Mouse (Mus musculus) heart, postnatal 10 days (tissue): Measurements from ENCODE around the gene Peli2. TPM values are rescaled to one million over a fixed set of nuclear protein-coding genes. Genes with fewer than 3 reads are reported as not detected.

Experiments
- DNase-seq, 2 experiments: peaks; one replicate each; pipeline ENCODE4 v3.0.0; 2021
- intact Hi-C: fragments of 180-260 bp; cut with DNase I; formaldehyde crosslinking; loops from one replicate; pipeline ENCODE4 v1.15.1; 2025
- total RNA-seq, 2 experiments: library from RNA; stranded (reverse); gene quantifications; 2 replicates each; pipeline ENCODE4 v1.2.3; 2021

Peli2 gene
- total RNA-seq, 2 experiments from 2014 or later: 12.6 to 17.4 TPM

- intact Hi-C loops: no loop called here
- no peak for DNase-seq
Observed at GRCm38 (mm10) chr14:48147688-48148087, 27.1 kb downstream of the Peli2 start.

DNA sequence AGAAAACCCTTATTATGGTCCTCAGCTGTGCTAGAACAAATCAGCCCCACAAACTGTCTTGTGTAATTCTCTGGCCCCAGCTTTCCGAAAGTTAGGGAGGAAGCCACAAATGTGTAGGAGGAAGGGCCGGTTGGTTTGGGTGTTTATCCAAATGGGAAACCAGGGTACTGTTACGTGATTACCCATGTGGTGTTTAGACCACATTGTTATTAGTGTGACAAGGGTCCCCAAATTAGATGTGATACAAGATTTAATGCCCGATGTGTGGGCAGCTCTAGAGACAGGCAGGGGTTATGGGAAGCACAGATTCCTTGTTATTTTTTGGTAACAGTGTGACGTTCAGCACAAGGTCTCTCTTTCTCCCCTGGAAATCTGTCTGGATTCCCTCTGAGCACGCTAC is 28.0 kb downstream of the Peli2 start:
- intact Hi-C loops: no loop called here
- DNase-seq: no peak

DNA sequence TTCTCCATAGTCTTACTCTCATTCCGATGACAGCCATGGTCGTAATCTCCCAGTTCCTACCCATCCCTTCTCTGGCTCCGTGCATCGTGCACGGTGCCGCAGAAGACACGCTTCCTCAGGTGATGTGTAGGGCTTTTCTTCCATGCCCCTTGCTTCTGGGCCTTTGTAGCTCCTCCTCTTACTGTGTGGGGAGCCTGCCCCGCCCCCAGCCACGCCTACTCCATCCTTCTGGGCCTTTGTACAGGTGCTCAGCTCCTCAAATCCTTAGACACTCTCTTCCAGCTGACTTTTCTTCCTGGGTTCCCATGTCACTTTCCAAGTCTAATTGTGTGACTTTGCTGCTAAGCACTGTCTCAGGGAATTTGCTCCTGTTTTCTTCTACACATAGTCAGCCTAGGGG is 28.7 kb downstream of the Peli2 start:
- intact Hi-C loops: no loop called here

DNA sequence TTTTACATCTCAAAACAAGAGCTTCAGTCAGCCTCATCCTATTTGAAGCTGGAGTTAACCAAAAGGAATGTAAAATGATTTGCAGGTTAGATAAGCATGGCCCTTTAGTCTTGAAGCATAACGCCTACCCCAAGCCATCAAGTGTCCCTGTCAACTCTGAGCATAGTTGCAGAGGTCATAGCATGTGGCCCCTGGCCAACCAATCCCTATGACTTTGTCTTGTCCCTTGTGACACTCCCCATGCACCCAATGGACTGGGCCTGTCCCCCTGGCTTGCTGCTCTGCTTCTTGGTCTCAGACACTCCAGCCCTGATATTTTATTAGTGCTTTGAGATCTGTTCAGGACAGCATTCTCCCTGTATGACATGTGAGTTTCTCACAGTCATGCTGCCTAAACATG is 30.3 kb downstream of the Peli2 start:
- intact Hi-C loops: no loop called here
- no peak for DNase-seq

More for the DNA sequence above, 28.7 kb downstream of the Peli2 start:
- DNase-seq: no peak

GRCm38 (mm10) chr14:48151554-48151953 is 30.9 kb downstream of the Peli2 start:
- DNase-seq: no peak
- intact Hi-C loops: no loop called here

DNA sequence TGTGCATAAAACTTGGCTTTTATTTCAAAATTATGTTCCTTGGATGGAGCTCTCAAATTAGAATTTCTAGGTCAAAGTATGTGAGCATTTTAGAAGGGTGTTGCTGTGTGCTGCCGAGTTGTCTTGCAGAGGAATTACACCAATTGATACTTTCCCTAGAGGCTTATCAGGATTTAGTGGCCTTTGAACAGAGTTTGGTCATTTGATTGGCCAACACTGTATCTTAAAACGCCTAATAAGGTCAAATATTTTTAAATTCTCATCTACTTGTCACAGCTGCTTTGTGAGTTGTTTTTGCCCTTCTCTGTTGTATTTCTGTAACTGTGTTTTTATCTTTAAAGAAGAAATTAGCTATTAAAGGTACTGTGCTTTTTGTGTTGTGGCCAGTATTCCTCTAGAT is 32.4 kb downstream of the Peli2 start:
- no peak for DNase-seq
- intact Hi-C loops: no loop called here

GRCm38 (mm10) chr14:48153865-48154511 is 33.4 kb downstream of the Peli2 start:
- DNase-seq: no peak
- intact Hi-C loops: no loop called here

GRCm38 (mm10) chr14:48154641-48155040 is 34.0 kb downstream of the Peli2 start:
- intact Hi-C loops: no loop called here
- DNase-seq: no peak

DNA sequence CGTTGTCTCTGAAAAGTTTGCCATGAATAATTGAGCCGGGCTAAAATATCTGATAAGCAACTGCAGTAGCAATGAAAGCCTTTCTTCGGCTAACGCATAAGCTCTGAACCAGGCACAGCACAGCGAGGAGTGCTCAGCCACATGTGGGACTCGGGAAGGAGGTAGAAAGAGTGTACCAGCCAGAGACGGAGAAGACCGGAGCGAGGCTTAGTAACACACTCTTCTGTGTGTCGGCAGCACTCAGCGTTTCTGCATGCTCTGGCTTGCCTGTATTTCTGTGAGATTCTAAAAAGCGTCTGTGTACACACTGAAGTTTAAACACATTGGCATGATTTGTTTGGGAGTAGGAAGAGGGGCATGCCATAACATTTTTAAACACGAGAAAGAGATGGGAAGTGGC is 34.5 kb downstream of the Peli2 start:
- no peak for DNase-seq

GRCm38 (mm10) chr14:48157085-48157484 is 36.5 kb downstream of the Peli2 start:
- no peak for DNase-seq
- intact Hi-C loops: no loop called here

More for the DNA sequence above, 34.5 kb downstream of the Peli2 start:
- intact Hi-C loops: no loop called here

DNA sequence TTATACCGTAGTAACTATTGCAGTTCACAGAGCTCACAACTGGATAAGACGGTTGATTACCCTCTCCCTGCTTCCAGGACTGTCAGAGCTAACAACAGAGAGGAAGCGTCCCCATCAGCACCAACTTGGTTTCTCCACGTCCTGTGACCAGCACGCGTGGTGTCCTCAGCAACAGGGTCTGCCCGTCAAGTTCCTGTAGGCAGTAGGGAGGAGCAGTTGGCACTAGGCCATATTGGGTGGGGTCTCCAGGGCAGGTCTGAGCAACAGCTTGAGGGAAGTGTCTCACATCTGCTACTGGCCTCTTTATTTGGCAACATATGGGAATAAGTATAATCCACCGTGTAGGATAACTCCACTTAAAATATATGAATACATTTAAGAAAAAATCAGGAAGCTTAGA is 37.2 kb downstream of the Peli2 start:
- intact Hi-C loops: no loop called here
- DNase-seq: no peak

DNA sequence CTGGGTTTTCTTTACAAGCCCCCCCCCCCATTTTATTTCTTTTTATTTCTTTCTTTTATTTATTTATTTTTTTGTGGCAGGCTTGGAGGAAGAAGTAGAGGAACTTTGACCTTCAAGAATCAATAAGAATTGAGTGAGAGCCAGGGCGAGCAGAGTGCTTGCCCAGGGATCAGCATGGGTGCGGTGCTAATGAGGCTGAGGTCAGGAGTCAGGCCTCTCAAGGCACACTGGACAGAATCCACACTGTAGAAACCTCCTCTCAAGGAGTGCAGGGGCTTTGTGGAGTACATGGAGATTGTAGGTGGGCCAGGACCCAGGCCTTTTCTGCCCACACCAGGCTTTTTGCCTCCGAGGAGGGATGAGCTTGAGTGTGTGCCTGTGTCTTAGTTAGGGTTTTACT is 38.8 kb downstream of the Peli2 start:
- no peak for DNase-seq
- intact Hi-C loops: no loop called here

DNA sequence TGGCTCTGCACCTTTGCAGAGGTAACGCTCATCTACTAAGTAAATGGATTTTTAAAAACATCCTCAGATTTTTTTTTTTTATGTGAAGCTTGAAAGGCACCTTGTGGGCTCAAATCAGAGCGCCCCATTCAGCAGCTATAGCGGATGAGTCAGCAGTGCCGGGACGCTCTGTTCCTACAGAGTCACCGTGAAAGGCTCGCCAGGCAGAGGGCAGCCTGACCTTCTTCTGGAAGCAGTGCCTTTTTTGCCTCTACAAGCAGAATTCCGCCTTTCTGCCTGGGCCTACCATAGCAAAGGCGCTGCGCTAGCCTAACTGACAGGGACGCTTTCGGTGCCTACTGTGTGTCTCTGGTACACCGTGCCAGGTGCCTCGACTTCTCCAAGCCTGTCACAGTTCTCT is 41.8 kb downstream of the Peli2 start:
- intact Hi-C loops: no loop called here
- DNase-seq: no peak

DNA sequence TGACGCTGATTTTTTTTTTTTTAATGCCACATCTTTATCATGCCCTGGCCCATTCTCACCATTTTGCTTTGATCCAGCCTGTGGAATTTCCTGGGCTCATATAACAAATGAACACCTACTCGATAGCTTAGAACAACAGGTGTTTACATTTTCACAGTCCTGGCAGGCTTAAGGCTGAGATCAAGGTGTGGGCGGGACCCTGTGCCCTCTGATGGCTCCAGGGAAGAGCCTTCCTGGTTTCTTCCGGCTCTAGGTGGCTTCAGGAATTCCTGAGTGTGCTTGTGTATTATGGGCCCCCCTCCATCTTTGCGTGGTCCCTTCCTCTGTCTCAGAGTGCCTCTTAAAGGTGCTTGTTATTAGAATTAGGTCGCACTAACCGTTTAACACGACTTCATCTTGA is 44.3 kb downstream of the Peli2 start:
- intact Hi-C loops: no loop called here
- no peak for DNase-seq

DNA sequence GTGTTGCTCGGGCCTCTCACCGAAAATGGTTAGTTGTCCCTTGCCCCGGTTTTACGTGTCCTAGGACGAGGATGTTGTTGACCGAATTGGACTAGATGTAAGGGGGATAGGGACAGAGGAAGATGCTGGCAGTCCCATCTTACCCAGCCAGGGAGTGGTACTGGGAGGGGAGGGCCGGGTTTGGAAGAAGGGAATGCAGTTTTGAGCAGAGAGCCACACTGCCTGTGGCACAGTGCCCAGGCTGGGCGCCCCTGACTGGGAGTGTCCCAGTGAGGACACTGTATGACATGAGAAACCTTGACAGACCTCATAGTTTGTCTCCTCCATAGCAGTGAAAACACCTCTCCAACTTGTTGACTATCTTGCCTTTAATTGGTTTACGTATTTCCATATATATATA is 45.8 kb downstream of the Peli2 start:
- intact Hi-C loops: no loop called here
- DNase-seq: no peak

GRCm38 (mm10) chr14:48167020-48167419 is 46.4 kb downstream of the Peli2 start:
- no peak for DNase-seq
- intact Hi-C loops: no loop called here

GRCm38 (mm10) chr14:48168116-48168515 is 47.5 kb downstream of the Peli2 start:
- intact Hi-C loops: no loop called here

DNA sequence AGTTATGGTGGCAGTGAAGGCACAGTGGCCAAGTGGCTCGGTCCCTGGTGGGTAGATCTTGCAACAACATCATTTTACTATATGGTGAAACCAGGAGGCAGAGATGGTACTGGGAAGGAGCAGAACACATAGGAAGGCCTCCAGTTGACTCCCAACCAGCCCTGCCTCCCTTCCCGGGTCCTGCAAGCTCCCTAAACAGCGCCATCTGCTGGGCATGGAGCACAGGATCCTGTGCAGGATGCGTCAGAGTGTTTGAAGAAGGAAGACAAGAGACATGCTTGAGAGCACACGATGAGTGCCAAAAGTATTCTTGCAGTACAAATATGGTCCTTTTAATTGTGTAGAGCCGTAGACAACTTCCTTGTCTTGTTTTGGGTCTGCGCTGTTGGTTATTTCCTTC is 49.3 kb downstream of the Peli2 start:
- intact Hi-C loops: loop anchor here (5.0 kb wide), 1 partner anchor 418 kb away; no protein-coding TSS in a partner anchor

More at GRCm38 (mm10) chr14:48168116-48168515, 47.5 kb downstream of the Peli2 start:
- DNase-seq: no peak

GRCm38 (mm10) chr14:48171268-48171667 is 50.6 kb downstream of the Peli2 start:
- intact Hi-C loops: loop anchor here (5.0 kb wide), 1 partner anchor 419 kb away; no protein-coding TSS in a partner anchor
- DNase-seq: no peak

More for the DNA sequence above, 49.3 kb downstream of the Peli2 start:
- peak; percentile 36 to 70 for DNase-seq

GRCm38 (mm10) chr14:48172026-48172425 is 51.4 kb downstream of the Peli2 start:
- DNase-seq: no peak

GRCm38 (mm10) chr14:48172876-48173275 is 52.3 kb downstream of the Peli2 start:
- intact Hi-C loops: loop anchor here (5.0 kb wide), 1 partner anchor 421 kb away; no protein-coding TSS in a partner anchor
- DNase-seq: no peak

More at GRCm38 (mm10) chr14:48172026-48172425, 51.4 kb downstream of the Peli2 start:
- intact Hi-C loops: loop anchor here (5.0 kb wide), 1 partner anchor 420 kb away; no protein-coding TSS in a partner anchor

- no peak for DNase-seq
- intact Hi-C loops: loop anchor here (5.0 kb wide), 1 partner anchor 422 kb away; no protein-coding TSS in a partner anchor
Observed at GRCm38 (mm10) chr14:48173840-48174239, 53.2 kb downstream of the Peli2 start.
